Comparison of ENCODE assay signal across 8 mouse cellular contexts in genomic region chr3:32509496-32510374, GRCm38 (mm10). TPM values are rescaled to one million over a fixed set of nuclear protein-coding genes. Genes with fewer than 3 reads are reported as not detected.
DNase-seq lines count a peak whose midpoint lies in the region; ATAC-seq and TF ChIP-seq lines count a peak whose summit lies in the region.

Gene Zfp639, plus strand, starts transcription at chr3:32510259.

- peaks cover 7% of the 10 kb centered on the region for H3K36me3 ChIP-seq in heart, adult 2 months (ENCODE audit: control insufficient read depth, insufficient read depth, low read length)
- H3K36me3 ChIP-seq in midbrain, embryonic 13.5 days = no peaks in the 10 kb centered on the region; the same call in 1 of the 2 replicates

- H3K9me3 ChIP-seq in midbrain, embryonic 13.5 days = no peaks in the 10 kb centered on the region

- H3K9ac ChIP-seq in heart, adult 2 months (ENCODE audit: low read depth, low read length) = peak within 1 kb of the TSS; percentile 86
- H3K9ac ChIP-seq in midbrain, embryonic 13.5 days (replicated peaks) = peak within 1 kb of the TSS; percentile 95

- intact Hi-C loops in heart, adult 2 months (cut with DNase I) = loop anchor here (1.0 to 5.0 kb wide), 4 partner anchors 19 to 144 kb away; partner anchors contain the start of genes Mfn1 and Pik3ca

- peak; percentile 10 for DNase-seq in cerebellum, adult 11 months
- no peak for DNase-seq in cerebellum, adult 18-20 months
- peak; percentile 15 for DNase-seq in CD4-positive helper T cell, adult 2 months (ENCODE audit: low read depth, low spot score)
- no peak for DNase-seq in heart, adult 2 months
- DNase-seq in layer of hippocampus, postnatal 25 days (ENCODE audit: extremely low spot score in 1 of 2, low spot score in 1 of 2) = no peak
- DNase-seq in right cerebral cortex, postnatal 25 days = no peak

- H3K27me3 ChIP-seq in heart, adult 2 months (ENCODE audit: control insufficient read depth, insufficient read depth, low read length) = no peaks in the 10 kb centered on the region
- H3K27me3 ChIP-seq in midbrain, embryonic 13.5 days = no peaks in the 10 kb centered on the region

- TF ChIP-seq CTCF in cortical plate, adult 2 months (IDR thresholded peaks at IDR 0.05; ENCODE audit: extremely low read depth, insufficient read depth, low read length) = no peak
- TF ChIP-seq CTCF in heart, adult 2 months (IDR thresholded peaks at IDR 0.05) = no peak

- peak within 1 kb of the TSS; percentile 81 for H3K4me2 ChIP-seq in midbrain, embryonic 13.5 days (replicated peaks)

- H3K79me2 ChIP-seq in heart, adult 2 months (replicated peaks; ENCODE audit: control insufficient read depth, insufficient read depth, low read length) = peaks cover 2% of the 10 kb centered on the region

- peaks cover 9% of the 10 kb centered on the region for H3K4me1 ChIP-seq in cortical plate, adult 2 months (ENCODE audit: control insufficient read depth, insufficient read depth, low read length)
- peaks cover 6% of the 10 kb centered on the region for H3K4me1 ChIP-seq in heart, adult 2 months (ENCODE audit: control insufficient read depth, insufficient read depth, low read length)
- H3K4me1 ChIP-seq in midbrain, embryonic 13.5 days (replicated peaks) = peaks cover 33% of the 10 kb centered on the region

- TF ChIP-seq EP300 in heart, adult 2 months (IDR thresholded peaks at IDR 0.05; ENCODE audit: insufficient read depth, low read depth, low read length) = no peak

- TF ChIP-seq POLR2A in cortical plate, adult 2 months (IDR thresholded peaks at IDR 0.05; ENCODE audit: extremely low read depth, insufficient read depth, low read length) = no peak
- no peak; the same call in 1 of the 2 replicates for TF ChIP-seq POLR2A in heart, adult 2 months (IDR thresholded peaks at IDR 0.05; ENCODE audit: insufficient read depth, low read depth, low read length)

- H3K27ac ChIP-seq in cortical plate, adult 2 months (ENCODE audit: insufficient read depth, low read length) = peak within 1 kb of the TSS; percentile 68
- H3K27ac ChIP-seq in heart, adult 2 months = peak within 1 kb of the TSS; percentile 92
- peak within 1 kb of the TSS; percentile 83 for H3K27ac ChIP-seq in midbrain, embryonic 13.5 days

- WGBS in heart, adult 2 months = 14% methylated on average over 24 of the region's 24 CpGs
- 6% methylated on average over 24 of the region's 24 CpGs for whole genome bisulfite sequencing in midbrain, embryonic 13.5 days

- ATAC-seq in midbrain, embryonic 13.5 days = peak; percentile 19; the same call in 1 of the 2 replicates

- peak within 1 kb of the TSS; percentile 59 for H3K4me3 ChIP-seq in cortical plate, adult 2 months (ENCODE audit: insufficient read depth, low read length)
- H3K4me3 ChIP-seq in heart, adult 2 months = peak within 1 kb of the TSS; percentile 78
- H3K4me3 ChIP-seq in midbrain, embryonic 13.5 days (replicated peaks) = peak within 1 kb of the TSS; percentile 89

RNA-seq across cellular contexts. Expression of gene Zfp639, which starts in this region (rescaled TPM):
- 52.0 and 52.8 TPM in 2 replicates for polyA plus RNA-seq in cortical plate, adult 2 months (2012; rRNA removed)
- 10 to 100 TPM; 22.1 to 28.0 TPM for total RNA-seq in heart, adult 2 months (2021)
- 20.6 and 26.2 TPM in 2 replicates for polyA plus RNA-seq in heart, adult 2 months (2012; rRNA removed)
- total RNA-seq in layer of hippocampus, postnatal 25 days (2021) = 10 to 100 TPM; 30.5 to 36.1 TPM
- polyA plus RNA-seq in midbrain, embryonic 13.5 days (2015; fragmentation: Nextera tagmentation; extraction: Ambion mirVana) = 36.5 and 40.4 TPM in 2 replicates

Comparison
In these comparisons a context has a peak if more than half of its experiments do, and no peak if none do; other contexts are left out.
1. DNase-seq: peak in cerebellum, adult 11 months (single experiment) and CD4-positive helper T cell, adult 2 months (single experiment); none in cerebellum, adult 18-20 months (0 of 2), heart, adult 2 months (0 of 2), layer of hippocampus, postnatal 25 days (0 of 2) and right cerebral cortex, postnatal 25 days (single experiment).
2. Peak in every context shown above with its lines, with median percentiles within 50 percentile points of each other: H3K27ac ChIP-seq and H3K4me3 ChIP-seq.